Mouse (Mus musculus): ENCODE measurements around the gene Cnn2.

The Cnn2 gene

DNA sequence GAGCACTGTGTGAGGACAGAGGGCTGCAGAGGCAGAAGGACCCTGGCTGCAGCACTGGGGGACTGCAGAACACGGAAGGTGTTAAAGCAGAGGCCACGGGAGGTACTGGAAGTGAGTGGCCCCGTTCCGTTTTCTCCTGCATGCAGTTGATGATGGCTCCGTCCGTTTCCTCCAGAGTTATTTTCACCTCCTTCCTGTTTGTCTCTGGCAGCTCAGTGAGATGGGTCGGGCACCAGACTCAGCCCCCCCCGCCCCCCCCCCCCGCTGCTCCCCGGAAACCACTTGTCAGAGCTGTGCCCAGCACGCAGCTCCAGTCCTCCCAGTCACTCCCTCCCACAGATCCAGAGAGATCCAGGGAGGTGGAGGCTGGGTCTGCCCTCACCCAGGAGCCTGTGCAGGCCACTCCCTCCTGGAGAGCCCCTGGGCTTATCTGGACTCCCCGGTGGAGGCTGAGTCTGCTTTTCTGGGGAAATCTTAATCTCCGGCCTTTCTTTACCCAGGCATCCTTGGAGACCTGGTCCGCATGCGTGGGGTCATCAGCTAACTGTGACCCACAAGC is 30.4 kb downstream of the Cnn2 start:
- no peak for DNase-seq (ENCODE audit: low read depth, low spot score)

DNA sequence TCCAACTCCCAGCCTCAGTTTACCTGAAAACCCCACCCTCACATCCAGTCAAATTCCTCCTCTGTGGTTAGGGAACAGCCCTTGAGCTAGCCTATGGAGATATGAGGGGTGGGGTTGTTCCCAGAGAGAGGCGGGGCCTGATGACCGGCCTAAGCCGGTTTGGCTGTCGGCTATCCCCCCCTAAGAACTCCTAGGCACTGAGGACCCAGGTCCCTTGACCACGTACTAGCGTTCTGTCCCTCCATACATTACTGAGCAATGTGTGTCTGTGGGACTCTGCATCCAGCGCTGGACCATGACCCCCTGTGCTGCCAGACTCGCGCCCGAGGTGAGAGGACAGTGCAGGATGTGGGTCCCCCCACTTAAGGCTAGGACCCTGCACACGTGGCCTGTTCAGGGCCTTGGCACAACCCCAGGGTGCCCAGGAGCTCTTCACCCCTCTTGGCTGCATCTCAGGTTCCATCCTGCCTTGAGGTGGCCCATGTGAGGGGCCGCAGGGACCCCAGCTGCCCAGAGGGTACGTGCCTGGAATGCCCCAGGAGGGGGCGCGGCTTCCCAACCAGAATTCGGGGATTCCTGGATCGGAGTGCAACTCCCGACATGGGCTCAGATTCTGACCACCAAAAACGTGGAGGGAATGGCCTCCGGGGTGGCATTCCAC is 31.2 kb downstream of the Cnn2 start:
- no peak for DNase-seq (ENCODE audit: low read depth, low spot score)

DNA sequence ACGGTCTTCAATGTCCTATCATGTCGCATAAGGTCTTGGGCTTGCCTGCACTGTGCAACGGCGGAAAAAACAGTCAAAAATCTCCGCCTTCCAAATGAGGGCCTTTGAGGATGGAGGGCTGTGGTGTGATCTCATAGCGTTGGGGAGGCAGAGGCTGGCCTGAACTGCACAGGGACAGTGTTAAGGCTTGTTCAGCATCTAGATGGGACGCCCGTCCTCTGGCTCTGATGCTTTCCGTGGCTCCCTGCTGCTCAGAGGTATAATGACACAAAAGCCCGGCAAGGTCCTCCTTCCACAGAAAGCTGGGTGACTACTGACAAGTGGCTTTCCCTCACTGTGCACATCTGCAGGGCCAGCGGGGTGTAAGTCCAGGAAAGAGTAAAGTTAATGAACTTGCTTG is 31.8 kb downstream of the Cnn2 start:
- no peak for DNase-seq (ENCODE audit: low read depth, low spot score)

DNA sequence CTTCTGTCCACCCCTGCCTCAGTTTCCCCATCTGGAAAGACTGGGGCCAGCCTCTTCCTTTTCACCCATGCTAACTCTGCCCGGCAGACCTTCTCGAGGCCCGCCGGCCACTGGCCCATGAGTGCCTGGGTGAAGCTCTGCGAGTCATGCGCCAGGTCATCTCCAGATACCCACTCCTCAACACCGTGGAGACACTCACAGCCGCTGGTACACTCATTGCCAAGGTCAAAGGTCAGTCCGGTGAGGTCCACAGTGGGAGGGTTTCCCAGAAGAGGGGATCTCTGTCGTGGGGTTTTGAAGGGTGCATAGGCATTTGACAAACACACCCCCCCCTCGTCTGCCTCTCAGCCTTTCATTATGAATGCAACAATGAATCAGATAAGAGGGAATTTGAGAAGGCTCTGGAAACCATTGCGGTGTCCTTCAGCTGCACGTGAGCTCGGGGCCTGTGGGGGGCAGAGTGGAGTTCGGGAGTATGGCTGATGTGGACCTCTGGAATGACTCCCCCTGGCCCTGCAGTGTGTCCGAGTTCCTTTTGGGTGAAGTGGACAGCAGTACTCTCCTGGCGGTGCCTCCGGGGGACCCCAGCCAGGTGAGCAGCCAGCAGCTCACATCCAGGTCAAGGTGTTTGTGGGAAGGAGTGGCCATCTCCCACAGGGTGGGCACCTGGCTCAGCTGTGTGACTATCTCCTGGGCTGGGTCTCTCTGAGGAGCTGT is 32.4 kb downstream of the Cnn2 start:
- DNase-seq (ENCODE audit: low read depth, low spot score): no peak

GRCm38 (mm10) chr10:80021320-80021641 is 32.9 kb downstream of the Cnn2 start:
- no peak for DNase-seq (ENCODE audit: low read depth, low spot score)

GRCm38 (mm10) chr10:80022164-80022563 is 33.8 kb downstream of the Cnn2 start:
- no peak for DNase-seq (ENCODE audit: low read depth, low spot score)

DNA sequence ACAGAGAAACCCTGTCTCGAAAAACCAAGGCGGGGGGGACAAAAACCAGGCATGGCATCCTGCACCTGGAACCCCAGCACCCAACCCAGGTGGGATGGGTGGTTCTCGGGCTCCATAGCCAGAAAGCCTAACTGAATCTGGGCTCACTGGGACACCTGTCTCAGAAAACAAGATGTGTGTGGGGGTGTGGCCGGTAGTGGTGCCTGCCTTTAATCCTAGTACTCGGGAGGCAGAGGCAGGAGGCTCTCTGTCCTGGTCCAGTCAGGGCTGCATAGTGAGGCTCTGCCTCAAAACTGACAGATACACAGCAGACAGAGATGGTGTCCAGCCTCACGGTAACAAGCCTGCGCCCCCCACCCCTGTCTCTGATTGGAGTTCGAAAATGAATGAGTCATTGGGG is 34.4 kb downstream of the Cnn2 start:
- DNase-seq (ENCODE audit: low read depth, low spot score): peak; percentile 48

DNA sequence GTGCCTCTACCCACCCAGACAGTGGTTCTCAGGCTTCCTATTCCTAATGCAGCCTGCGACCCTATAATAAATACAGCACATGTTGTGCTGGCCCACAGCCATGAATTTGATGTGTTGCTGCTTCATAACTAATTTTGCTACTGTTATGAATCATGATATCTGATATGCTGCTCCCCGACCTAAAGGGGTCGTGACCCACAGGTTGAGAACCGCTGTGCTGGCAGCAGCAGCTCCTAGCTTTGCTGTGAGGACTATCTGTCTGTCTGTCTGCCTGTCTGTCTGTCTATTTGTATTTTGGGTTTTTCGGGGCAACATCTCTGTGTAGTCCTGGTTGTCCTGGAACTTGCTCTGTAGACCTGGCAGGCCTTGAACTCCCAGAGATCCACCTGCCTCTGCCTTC is 35.4 kb downstream of the Cnn2 start:
- DNase-seq (ENCODE audit: low read depth, low spot score): no peak

DNA sequence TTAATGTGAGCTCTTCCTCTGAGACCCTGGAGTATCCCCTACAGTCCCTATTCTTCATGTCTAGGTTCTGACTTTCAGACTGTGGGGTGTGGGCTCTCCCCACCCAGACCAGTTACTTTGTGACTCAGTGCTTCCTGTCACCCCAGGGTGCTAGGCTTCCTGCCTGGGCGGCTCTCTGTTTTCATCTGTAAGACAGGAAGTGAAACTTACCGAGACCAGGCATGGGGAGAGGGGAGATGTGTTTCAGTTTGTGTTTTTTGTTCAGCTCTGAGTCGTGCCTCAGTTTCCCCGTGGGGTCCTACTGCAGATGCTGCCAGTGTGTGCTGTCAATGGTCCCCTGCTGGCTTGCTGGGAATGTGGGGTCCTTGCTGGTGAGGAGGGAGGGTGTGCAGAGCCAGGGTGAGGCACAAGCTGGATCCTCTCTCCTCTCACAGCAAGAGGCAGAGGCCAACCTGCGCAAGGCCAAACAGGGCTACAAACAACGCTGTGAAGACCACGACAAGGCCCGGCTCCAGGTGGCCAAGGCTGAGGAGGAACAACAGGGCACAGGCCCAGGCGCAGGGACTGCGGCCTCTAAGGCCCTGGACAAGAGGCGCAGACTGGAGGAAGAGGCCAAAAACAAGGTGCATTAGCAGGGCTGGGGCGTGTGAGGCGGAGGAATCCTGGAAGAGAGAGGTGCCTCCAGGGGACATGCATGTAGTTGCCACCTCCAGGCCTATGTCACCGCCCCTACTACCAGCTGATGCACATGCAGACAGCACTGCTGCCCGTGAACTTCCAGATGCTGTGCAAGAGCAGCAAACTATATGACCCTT is 36.1 kb downstream of the Cnn2 start:
- DNase-seq (ENCODE audit: low read depth, low spot score): peak; percentile 93

GRCm38 (mm10) chr10:80025044-80025347 is 36.6 kb downstream of the Cnn2 start:
- DNase-seq (ENCODE audit: low read depth, low spot score): peak; percentile 79

DNA sequence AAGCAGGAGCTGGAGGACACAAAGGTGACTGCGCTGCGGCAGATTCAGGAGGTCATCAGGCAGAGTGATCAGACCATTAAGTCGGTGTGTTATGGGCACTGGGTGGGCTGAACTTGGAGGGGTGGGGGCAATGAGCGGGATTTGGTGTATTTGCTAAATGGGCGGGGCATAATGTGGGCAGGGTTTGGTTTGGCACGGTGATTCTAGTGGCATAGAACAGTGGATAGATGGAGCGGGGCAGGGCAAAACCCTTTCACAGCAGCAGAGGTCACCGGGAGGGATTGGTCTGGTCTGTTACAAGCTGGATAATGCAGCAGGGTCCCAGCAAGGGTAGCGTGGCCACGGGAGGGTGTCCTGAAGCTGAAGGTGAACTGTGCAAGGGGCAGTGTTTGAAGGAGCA is 37.1 kb downstream of the Cnn2 start:
- no peak for DNase-seq (ENCODE audit: low read depth, low spot score)

DNA sequence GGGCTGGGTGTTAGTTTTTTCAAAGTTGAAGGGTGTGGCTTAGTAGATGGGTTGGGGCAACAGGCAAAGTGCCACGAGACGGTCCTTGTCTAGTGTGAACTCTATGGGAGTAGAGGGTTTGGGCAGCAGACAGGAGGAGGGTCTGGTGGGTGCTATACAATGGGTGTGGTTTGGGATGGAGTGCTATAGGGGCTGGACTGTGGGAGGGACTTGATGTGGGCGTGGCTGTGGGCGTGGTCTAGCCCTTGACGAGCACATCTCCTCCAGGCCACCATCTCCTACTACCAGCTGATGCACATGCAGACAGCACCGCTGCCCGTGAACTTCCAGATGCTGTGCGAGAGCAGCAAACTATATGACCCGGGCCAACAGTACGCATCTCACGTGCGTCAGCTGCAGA is 37.5 kb downstream of the Cnn2 start:
- peak; percentile 57 for DNase-seq (ENCODE audit: low read depth, low spot score)

DNA sequence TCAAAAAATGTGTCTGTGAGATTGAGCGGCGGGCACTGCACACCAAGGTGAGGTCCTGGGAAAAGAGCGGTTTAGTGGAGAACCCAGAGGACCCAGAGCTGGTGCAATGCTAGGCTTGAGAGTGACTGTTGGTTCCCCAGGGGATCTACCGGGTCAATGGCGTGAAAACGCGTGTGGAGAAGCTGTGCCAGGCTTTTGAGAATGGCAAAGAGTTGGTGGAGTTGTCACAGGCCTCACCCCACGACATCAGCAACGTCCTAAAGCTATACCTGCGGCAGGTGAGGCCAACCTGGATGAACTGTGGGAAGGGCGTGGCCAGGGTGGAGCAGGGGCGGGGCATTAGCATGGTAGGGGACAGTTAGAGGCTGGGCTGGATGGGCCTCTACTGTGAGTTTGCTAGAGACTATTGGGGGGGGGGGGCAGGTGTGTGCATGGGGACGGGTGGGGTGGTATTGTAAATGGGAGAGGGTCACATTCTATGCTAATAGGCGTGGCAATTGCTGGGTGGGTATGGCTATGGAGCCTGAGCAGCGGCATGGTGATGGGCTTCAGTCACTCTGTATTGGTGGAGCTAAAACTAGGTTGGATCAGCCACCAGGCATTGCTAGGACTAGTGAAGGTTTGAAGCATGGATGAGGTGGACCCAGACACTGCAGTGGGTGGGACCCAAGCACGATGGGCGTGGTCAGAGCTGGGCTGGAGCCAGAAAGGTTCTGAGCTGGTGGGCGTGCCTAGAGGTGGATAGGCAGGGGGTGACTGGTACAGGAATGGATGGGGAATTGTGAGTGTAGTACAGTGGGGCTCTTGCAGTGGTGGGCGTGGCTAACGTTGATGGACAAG is 39.5 kb downstream of the Cnn2 start:
- DNase-seq (ENCODE audit: low read depth, low spot score): no peak

DNA sequence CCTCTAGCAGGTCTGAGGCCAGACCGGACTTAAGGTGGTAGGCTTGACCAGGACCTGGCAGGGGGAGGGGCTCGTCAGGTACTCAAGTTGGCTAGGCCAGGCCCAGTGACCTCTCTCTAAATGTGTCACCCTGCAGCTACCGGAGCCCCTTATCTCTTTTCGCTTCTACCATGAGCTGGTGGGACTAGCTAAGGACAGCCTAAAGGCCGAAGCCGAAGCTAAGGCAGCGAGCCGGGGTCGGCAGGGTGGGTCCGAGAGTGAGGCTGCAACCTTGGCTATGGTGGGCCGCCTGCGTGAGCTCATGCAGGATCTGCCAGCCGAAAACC is 40.1 kb downstream of the Cnn2 start:
- no peak for DNase-seq (ENCODE audit: low read depth, low spot score)

GRCm38 (mm10) chr10:80030191-80030590 is 41.8 kb downstream of the Cnn2 start:
- DNase-seq (ENCODE audit: low read depth, low spot score): no peak

- no peak for DNase-seq (ENCODE audit: low read depth, low spot score)
These were observed 42.4 kb downstream of the Cnn2 start for GRCm38 (mm10) chr10:80030736-80031135.

DNA sequence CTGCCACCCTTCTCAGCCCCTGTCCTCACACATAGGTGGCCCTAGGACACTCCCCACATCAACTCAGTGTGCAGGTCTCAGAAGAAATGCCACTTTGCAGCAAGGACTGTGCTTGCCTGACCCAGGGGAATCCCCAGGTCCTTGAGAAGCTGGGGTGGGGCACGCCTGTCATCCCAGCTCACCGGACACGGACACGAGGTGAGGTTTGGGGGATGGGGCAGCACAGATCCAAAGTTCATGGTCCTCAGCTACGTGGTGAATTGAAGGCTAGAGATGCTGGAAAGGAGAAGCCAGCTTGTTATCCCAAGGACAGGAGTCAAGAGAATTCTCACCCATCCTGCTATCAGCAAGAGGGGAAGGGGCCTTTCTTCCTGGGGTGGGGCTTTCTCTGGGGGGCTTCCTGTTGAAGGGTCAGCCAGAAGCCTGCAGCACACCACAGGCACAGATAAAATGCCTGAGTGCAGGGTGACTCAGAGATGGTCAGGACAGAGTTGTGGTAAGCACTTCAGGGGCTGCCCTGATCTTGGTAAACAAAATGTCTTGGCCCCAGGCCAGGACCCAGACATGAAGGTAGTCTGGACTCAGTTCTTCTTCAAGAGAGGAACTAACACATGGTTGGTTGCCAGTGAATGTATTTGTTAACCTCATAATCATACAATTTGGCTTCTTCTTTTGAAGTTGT is 44.6 kb downstream of the Cnn2 start:
- DNase-seq (ENCODE audit: low read depth, low spot score): peak; percentile 87

- peak; percentile 54 for DNase-seq (ENCODE audit: low read depth, low spot score)
These were observed 45.4 kb downstream of the Cnn2 start for GRCm38 (mm10) chr10:80033511-80034391.

GRCm38 (mm10) chr10:80035148-80035547 is 46.8 kb downstream of the Cnn2 start:
- DNase-seq (ENCODE audit: low read depth, low spot score): no peak

DNA sequence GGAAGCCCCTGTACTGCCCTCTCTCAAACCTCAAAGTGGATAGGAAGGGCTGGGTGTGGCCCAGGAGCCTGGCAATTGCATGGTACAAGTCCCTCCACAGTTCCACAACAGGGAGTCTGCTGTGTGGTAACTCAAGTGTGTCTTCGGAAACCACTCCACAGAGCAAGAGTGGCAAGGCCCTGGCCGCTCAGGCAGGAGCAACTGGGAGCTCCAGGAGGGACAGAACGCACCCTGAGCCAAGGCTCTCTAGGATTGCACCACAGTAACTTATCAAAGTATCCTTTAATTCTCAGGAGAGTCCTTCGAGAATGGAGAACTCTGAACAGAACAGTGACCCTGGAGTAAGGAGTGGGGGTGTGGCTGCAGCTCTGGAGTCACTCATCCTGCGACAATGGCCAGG is 47.3 kb downstream of the Cnn2 start:
- no peak for DNase-seq (ENCODE audit: low read depth, low spot score)

All from A20 (cell line).